Mouse (Mus musculus): Measurements from ENCODE around the gene Gm281.

Gene Gm281

GRCm38 (mm10) chr14:13893748-13894147, 20.5 kb downstream of the Gm281 start:
- in situ Hi-C loops (cut with MboI; ENCODE audit: low sequenced_read_pairs): no loop called here

- in situ Hi-C loops (cut with MboI; ENCODE audit: low sequenced_read_pairs): no loop called here
These were observed 52.9 kb downstream of the Gm281 start for GRCm38 (mm10) chr14:13861416-13861815.

DNA sequence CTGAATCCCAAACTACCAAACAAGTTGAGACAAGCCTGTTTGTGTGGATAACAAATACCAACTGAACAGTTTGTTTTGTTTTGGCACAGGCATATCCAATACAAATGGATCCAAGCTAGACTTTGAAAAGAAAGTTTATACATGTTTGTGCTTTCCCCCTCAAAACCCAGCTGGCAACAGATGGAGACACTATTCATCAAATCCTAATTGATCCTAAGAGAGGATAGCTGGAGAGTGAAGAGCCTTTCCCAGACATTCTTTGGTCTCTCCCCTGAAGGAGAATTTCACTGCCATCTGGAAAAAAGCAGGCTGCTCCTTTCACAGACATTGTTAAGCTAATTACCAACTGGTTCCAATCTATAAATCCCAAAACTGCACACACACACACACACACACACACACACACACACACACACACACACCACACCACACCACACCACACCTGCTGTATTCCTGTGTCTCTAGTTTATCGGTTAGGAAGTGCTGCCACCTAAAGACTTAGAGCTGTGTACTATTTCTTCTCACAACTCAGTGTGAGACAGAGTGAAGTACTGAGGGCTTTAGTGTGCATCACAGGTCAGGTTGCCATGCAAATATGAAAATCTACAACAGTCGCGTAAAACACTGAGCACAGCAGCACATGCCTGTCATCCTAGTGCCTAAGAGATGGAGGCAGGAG, 101.3 kb downstream of the Gm281 start:
- in situ Hi-C loops (cut with MboI; ENCODE audit: low sequenced_read_pairs): no loop called here

DNA sequence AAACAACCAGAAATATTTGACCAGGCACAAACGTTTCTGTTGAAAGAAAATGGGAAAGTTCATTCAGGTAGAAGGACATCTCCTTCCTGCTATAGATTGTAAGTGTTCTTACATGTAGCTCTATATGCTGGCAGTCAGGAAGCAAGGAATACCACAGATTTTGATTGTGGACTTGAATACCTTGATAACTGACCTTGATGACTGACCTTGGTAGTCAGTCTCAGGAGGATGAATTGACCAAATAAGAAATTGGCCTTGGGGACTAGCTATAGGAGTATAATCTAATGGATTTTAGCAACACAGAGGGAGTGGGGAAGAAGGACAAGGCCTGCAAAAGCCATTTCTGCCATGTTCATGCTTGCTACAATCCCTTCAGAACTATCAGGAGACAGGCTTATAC, 123.8 kb downstream of the Gm281 start:
- in situ Hi-C loops (cut with MboI; ENCODE audit: low sequenced_read_pairs): no loop called here

- in situ Hi-C loops (cut with MboI; ENCODE audit: low sequenced_read_pairs): no loop called here
These were observed 124.3 kb downstream of the Gm281 start for GRCm38 (mm10) chr14:13790001-13790400.

- in situ Hi-C loops (cut with MboI; ENCODE audit: low sequenced_read_pairs): no loop called here
These were observed 131.3 kb downstream of the Gm281 start for GRCm38 (mm10) chr14:13782970-13783369.

GRCm38 (mm10) chr14:13778383-13778782, 135.9 kb downstream of the Gm281 start:
- in situ Hi-C loops (cut with MboI; ENCODE audit: low sequenced_read_pairs): no loop called here

- in situ Hi-C loops (cut with MboI; ENCODE audit: low sequenced_read_pairs): no loop called here
These were observed 143.1 kb downstream of the Gm281 start for GRCm38 (mm10) chr14:13771163-13771562.

DNA sequence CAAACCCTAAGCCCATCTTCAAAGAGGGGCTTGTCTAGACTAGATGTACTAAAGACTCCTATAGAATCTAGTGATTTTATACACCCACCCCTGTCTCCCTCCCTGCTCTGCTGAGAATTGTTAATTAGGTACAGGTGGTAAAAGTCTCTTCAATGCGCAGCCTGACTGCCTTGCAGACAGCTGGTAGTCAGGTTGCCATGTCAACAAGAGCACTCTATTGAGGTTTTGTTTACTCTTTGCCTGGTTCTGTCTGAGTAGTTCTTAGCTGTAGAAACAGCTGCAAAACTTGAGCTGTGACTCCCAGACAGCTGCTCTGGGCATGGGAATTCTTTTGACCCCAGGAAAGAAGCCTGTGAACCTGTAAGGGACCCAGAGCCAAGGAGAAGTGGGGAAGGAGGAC, 143.6 kb downstream of the Gm281 start:
- in situ Hi-C loops (cut with MboI; ENCODE audit: low sequenced_read_pairs): no loop called here
